Mouse (Mus musculus): ENCODE measurements around the gene Dock1.

DNA sequence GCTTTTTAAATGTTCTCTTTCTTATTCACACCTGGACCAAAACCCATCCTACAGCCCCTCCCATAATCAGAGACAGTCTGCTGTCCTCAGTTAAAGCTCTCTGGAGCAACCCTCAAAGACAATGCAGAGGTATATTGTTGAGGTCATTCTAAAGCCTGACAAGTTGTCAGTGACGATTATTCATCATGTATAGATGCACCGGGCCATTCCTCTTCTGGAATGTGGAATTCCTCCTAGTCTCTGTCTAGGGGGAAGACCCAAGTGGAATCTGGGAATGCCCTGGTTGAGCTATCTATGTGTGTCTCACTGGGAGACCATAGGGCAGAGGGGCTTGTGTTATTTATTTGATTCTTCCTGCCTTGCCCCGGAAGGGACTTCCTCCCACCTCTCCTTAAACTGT, 202.1 kb downstream of the Dock1 start:
- no peak for TF ChIP-seq EP300 (IDR thresholded peaks at IDR 0.05; ENCODE audit: insufficient read depth, low read depth, low read length)
- TF ChIP-seq POLR2A (IDR thresholded peaks at IDR 0.05; ENCODE audit: insufficient read depth, low read length) = no peak
